8 mouse cellular contexts compared by ENCODE assay signal in genomic region chr4:130574048-130574413, GRCm38 (mm10). TPM values are rescaled to one million over a fixed set of nuclear protein-coding genes. Genes with fewer than 3 reads are reported as not detected.
DNase-seq lines count a peak whose midpoint lies in the region; ATAC-seq and TF ChIP-seq lines count a peak whose summit lies in the region.

Gene Nkain1, minus strand, starts transcription at chr4:130574173.

- H3K4me1 ChIP-seq in intestine, embryonic 16.5 days (ENCODE audit: control insufficient read depth, insufficient read depth, low read length): peaks cover 16% of the 10 kb centered on the region
- peaks cover 23% of the 10 kb centered on the region for H3K4me1 ChIP-seq in limb, embryonic 13.5 days
- peaks cover 27% of the 10 kb centered on the region for H3K4me1 ChIP-seq in neural tube, embryonic 12.5 days

- under 1% methylated on average over 28 of the region's 41 CpGs for WGBS in intestine, embryonic 16.5 days
- WGBS in limb, embryonic 13.5 days: under 1% methylated on average over 25 of the region's 41 CpGs
- under 1% methylated on average over 37 of the region's 41 CpGs for WGBS in neural tube, embryonic 12.5 days

- no peaks in the 10 kb centered on the region for H3K9me3 ChIP-seq in intestine, embryonic 16.5 days (ENCODE audit: control insufficient read depth, low read length)
- no peaks in the 10 kb centered on the region for H3K9me3 ChIP-seq in limb, embryonic 13.5 days
- no peaks in the 10 kb centered on the region for H3K9me3 ChIP-seq in neural tube, embryonic 12.5 days

- peak within 1 kb of the TSS; percentile 86 for H3K27ac ChIP-seq in layer of hippocampus, adult 2 months
- no peak within 1 kb of the TSS for H3K27ac ChIP-seq in intestine, embryonic 16.5 days (ENCODE audit: low read length)
- H3K27ac ChIP-seq in limb, embryonic 13.5 days: peak within 1 kb of the TSS; percentile 6; the same call in 1 of the 2 replicates
- H3K27ac ChIP-seq in neural tube, embryonic 12.5 days: peak within 1 kb of the TSS; percentile 75

- H3K4me3 ChIP-seq in layer of hippocampus, adult 2 months: peak within 1 kb of the TSS; percentile 67
- peak within 1 kb of the TSS; percentile 69 for H3K4me3 ChIP-seq in intestine, embryonic 16.5 days (ENCODE audit: low read length)
- peak within 1 kb of the TSS; percentile 83 for H3K4me3 ChIP-seq in limb, embryonic 13.5 days
- H3K4me3 ChIP-seq in neural tube, embryonic 12.5 days: peak within 1 kb of the TSS; percentile 84

- no peak for DNase-seq in layer of hippocampus, adult 2 months (ENCODE audit: low spot score in 2 of 2)
- no peak for DNase-seq in layer of hippocampus, adult 11-12 months (ENCODE audit: low spot score)
- DNase-seq in adrenal gland, postnatal 36 days: peak; percentile 60 to 74
- peak in 1 of 2 experiments; percentile 39 for DNase-seq in gastrocnemius, adult 8-10 months (ENCODE audit: low spot score in 2 of 2)
- no peak for DNase-seq in frontal cortex, postnatal 36 days (ENCODE audit: low spot score in 2 of 2)

- ATAC-seq in intestine, embryonic 16.5 days: peak; percentile 74
- peak; percentile 81 for ATAC-seq in limb, embryonic 13.5 days (ENCODE audit: low FRiP score, low read depth)
- peak; percentile 80 for ATAC-seq in neural tube, embryonic 12.5 days (ENCODE audit: low FRiP score, low read depth)

- no peaks in the 10 kb centered on the region for H3K36me3 ChIP-seq in intestine, embryonic 16.5 days (ENCODE audit: control insufficient read depth, insufficient read depth, low read length)
- H3K36me3 ChIP-seq in limb, embryonic 13.5 days: no peaks in the 10 kb centered on the region
- H3K36me3 ChIP-seq in neural tube, embryonic 12.5 days: no peaks in the 10 kb centered on the region

- no peak for TF ChIP-seq CTCF in layer of hippocampus, adult 2 months (conservative IDR thresholded peaks at IDR 0.05)

- H3K4me2 ChIP-seq in intestine, embryonic 16.5 days (ENCODE audit: low read depth, low read length): peak within 1 kb of the TSS; percentile 98
- peak within 1 kb of the TSS; percentile 93 for H3K4me2 ChIP-seq in limb, embryonic 13.5 days (replicated peaks)
- H3K4me2 ChIP-seq in neural tube, embryonic 12.5 days (replicated peaks): peak within 1 kb of the TSS; percentile 82

- H3K9ac ChIP-seq in intestine, embryonic 16.5 days (ENCODE audit: low read depth, low read length): peak within 1 kb of the TSS; percentile 72
- H3K9ac ChIP-seq in limb, embryonic 13.5 days: peak within 1 kb of the TSS; percentile 87
- peak within 1 kb of the TSS; percentile 97 for H3K9ac ChIP-seq in neural tube, embryonic 12.5 days

- no peaks in the 10 kb centered on the region for H3K27me3 ChIP-seq in intestine, embryonic 16.5 days (replicated peaks; ENCODE audit: control insufficient read depth, insufficient read depth, low read length)
- H3K27me3 ChIP-seq in limb, embryonic 13.5 days: no peaks in the 10 kb centered on the region
- peaks cover 4% of the 10 kb centered on the region; the same call in 1 of the 2 replicates for H3K27me3 ChIP-seq in neural tube, embryonic 12.5 days (replicated peaks)

RNA-seq across cellular contexts. Expression of gene Nkain1, which starts in this region (rescaled TPM):
- total RNA-seq in layer of hippocampus, adult 2 months (2021): 10 to 100 TPM; 34.5 to 35.5 TPM
- 1 to 10 TPM; 7.0 to 9.9 TPM for total RNA-seq in adrenal gland, postnatal 36 days (2021)
- total RNA-seq in gastrocnemius, adult 8-10 months (2022): 10 to 100 TPM; 14.8 to 37.2 (median 25.9) TPM
- 0.15 TPM in 1 of 2 replicates, not detected in the other for polyA plus RNA-seq in intestine, embryonic 16.5 days (2015; fragmentation: Nextera tagmentation; extraction: Ambion mirVana)
- 2.6 and 3.0 TPM in 2 replicates for polyA plus RNA-seq in limb, embryonic 13.5 days (2015; fragmentation: Nextera tagmentation; extraction: Ambion mirVana)
- 12.8 and 20.1 TPM in 2 replicates for polyA plus RNA-seq in neural tube, embryonic 12.5 days (2016; fragmentation: Nextera tagmentation; extraction: Ambion mirVana)

Comparison
In these comparisons a context has a peak if more than half of its experiments do, and no peak if none do; other contexts are left out.
1. Peak in ATAC-seq, H3K4me3 ChIP-seq, H3K9ac ChIP-seq and H3K4me2 ChIP-seq in intestine, embryonic 16.5 days; RNA of the gene not detected or under 1 TPM.
2. DNase-seq: peak in adrenal gland, postnatal 36 days (2 of 2); none in layer of hippocampus, adult 2 months (0 of 2), layer of hippocampus, adult 11-12 months (single experiment) and frontal cortex, postnatal 36 days (0 of 2).
3. Peak in every context shown above with its lines, with median percentiles within 50 percentile points of each other: H3K4me3 ChIP-seq, ATAC-seq, H3K4me2 ChIP-seq and H3K9ac ChIP-seq.